Mouse (Mus musculus) splenic B cell, adult 2 months (primary cell): ENCODE data around the gene Slc35e3.
"Not testable (repeated sequence)": the region's sequence is repeated elsewhere in the genome, so short reads cannot be mapped to it uniquely, and the experiment has no call there.

Experiments used
- DNase-seq: peaks from one replicate; pipeline ENCODE4 v3.0.0-alpha.2; 2011; ENCODE audit warnings: low read depth, low spot score
- H3K27me3 ChIP-seq: 2 replicates; pipeline ENCODE4 v1.6.1; 2012; ENCODE audit warnings: mild to moderate bottlenecking, low read length, moderate library complexity, mixed read lengths; ENCODE audit not compliant: control insufficient read depth, poor library complexity, insufficient read depth, severe bottlenecking
- H3K36me3 ChIP-seq: 2 replicates; pipeline ENCODE4 v1.6.1; 2012; ENCODE audit warnings: mild to moderate bottlenecking, low read length, moderate library complexity, mixed read lengths; ENCODE audit not compliant: control insufficient read depth, poor library complexity, insufficient read depth, severe bottlenecking

Slc35e3 gene

GRCm38 (mm10) chr10:117730637-117731203 lies 15.4 kb downstream of the Slc35e3 start:
- no peak for DNase-seq
- Histone ChIP-seq H3K27me3 (no peaks in the 10 kb centered on the region), H3K36me3 (no peaks in the 10 kb centered on the region)

- no peak for DNase-seq
- Histone ChIP-seq H3K36me3 (no peaks in the 10 kb centered on the region), H3K27me3 (no peaks in the 10 kb centered on the region)
Observed at GRCm38 (mm10) chr10:117730140-117730539, 16.0 kb downstream of the Slc35e3 start.

GRCm38 (mm10) chr10:117729139-117729814 lies 16.9 kb downstream of the Slc35e3 start:
- Histone ChIP-seq H3K27me3 (no peaks in the 10 kb centered on the region), H3K36me3 (no peaks in the 10 kb centered on the region)
- no peak for DNase-seq

GRCm38 (mm10) chr10:117728574-117728973 lies 17.6 kb downstream of the Slc35e3 start:
- no peaks in the 10 kb centered on the region for H3K27me3 ChIP-seq
- no peaks in the 10 kb centered on the region for H3K36me3 ChIP-seq
- DNase-seq: no peak

GRCm38 (mm10) chr10:117727518-117728110 lies 18.6 kb downstream of the Slc35e3 start:
- no peaks in the 10 kb centered on the region for H3K27me3 ChIP-seq
- no peaks in the 10 kb centered on the region for H3K36me3 ChIP-seq
- DNase-seq: no peak

GRCm38 (mm10) chr10:117726888-117727385 lies 19.2 kb downstream of the Slc35e3 start:
- Histone ChIP-seq H3K27me3 (no peaks in the 10 kb centered on the region), H3K36me3 (no peaks in the 10 kb centered on the region)
- no peak for DNase-seq

GRCm38 (mm10) chr10:117726350-117726749 lies 19.8 kb downstream of the Slc35e3 start:
- H3K27me3 ChIP-seq: no peaks in the 10 kb centered on the region

GRCm38 (mm10) chr10:117725671-117726070 lies 20.5 kb downstream of the Slc35e3 start:
- no peak for DNase-seq
- no peaks in the 10 kb centered on the region for H3K36me3 ChIP-seq
- no peaks in the 10 kb centered on the region for H3K27me3 ChIP-seq

More at GRCm38 (mm10) chr10:117726350-117726749, 19.8 kb downstream of the Slc35e3 start:
- H3K36me3 ChIP-seq: no peaks in the 10 kb centered on the region
- no peak for DNase-seq

GRCm38 (mm10) chr10:117724804-117725361 lies 21.3 kb downstream of the Slc35e3 start:
- no peaks in the 10 kb centered on the region for H3K36me3 ChIP-seq
- DNase-seq: no peak
- H3K27me3 ChIP-seq: no peaks in the 10 kb centered on the region

- Histone ChIP-seq H3K36me3 (no peaks in the 10 kb centered on the region), H3K27me3 (no peaks in the 10 kb centered on the region)
- no peak for DNase-seq
Observed at GRCm38 (mm10) chr10:117724136-117724718, 21.9 kb downstream of the Slc35e3 start.

- H3K36me3 ChIP-seq: no peaks in the 10 kb centered on the region
- H3K27me3 ChIP-seq: no peaks in the 10 kb centered on the region
- no peak for DNase-seq
Observed at GRCm38 (mm10) chr10:117718161-117719119, 27.7 kb downstream of the Slc35e3 start.

- Histone ChIP-seq H3K27me3 (no peaks in the 10 kb centered on the region), H3K36me3 (no peaks in the 10 kb centered on the region)
- no peak for DNase-seq
Observed at GRCm38 (mm10) chr10:117717583-117717982, 28.6 kb downstream of the Slc35e3 start.

GRCm38 (mm10) chr10:117716686-117717085 lies 29.5 kb downstream of the Slc35e3 start:
- no peaks in the 10 kb centered on the region for H3K36me3 ChIP-seq
- no peak for DNase-seq
- no peaks in the 10 kb centered on the region for H3K27me3 ChIP-seq

- not testable (repeated sequence) for H3K27me3 ChIP-seq, H3K36me3 ChIP-seq
- DNase-seq: peak; percentile 19
Observed at GRCm38 (mm10) chr10:117715654-117716053, 30.5 kb downstream of the Slc35e3 start.
